Mouse (Mus musculus): Measurements from ENCODE around the gene Mrps22. TPM values are rescaled to one million over a fixed set of nuclear protein-coding genes. Genes with fewer than 3 reads are reported as not detected.

Gene Mrps22
- 14.2 TPM for polyA plus RNA-seq (2017; shearing (Covaris generic))

GRCm38 (mm10) chr9:98601156-98601836 lies at the start of gene Mrps22:
Gene Mrps22, minus strand, starts transcription at chr9:98601660.

GRCm38 (mm10) chr9:98563137-98564126 lies 38.0 kb downstream of the Mrps22 start, which contains the start of gene Copb2:
Gene Copb2, plus strand, starts transcription at chr9:98563721.

Other genes with a start within 250 kb of the Mrps22 start
- gene Rbp1, start 178.7 kb downstream of the Mrps22 start, polyA plus RNA-seq (2017; shearing (Covaris generic)) = not detected
- gene Rbp2, start 115.5 kb downstream of the Mrps22 start, polyA plus RNA-seq (2017; shearing (Covaris generic)) = not detected
- gene Copb2, start 37.9 kb downstream of the Mrps22 start, polyA plus RNA-seq (2017; shearing (Covaris generic)) = 87.0 TPM
- not detected for gene Prr23a1, start 240.8 kb upstream of the Mrps22 start, polyA plus RNA-seq (2017; shearing (Covaris generic))